Mouse (Mus musculus): ENCODE measurements around the gene G3bp2. TPM values are rescaled to one million over a fixed set of nuclear protein-coding genes. Genes with fewer than 3 reads are reported as not detected.
A peak's percentile ranks its signal among the peaks of the same experiment; 100 is the strongest.

Gene G3bp2
- total and polyA plus RNA-seq, 2 experiments from 2014 or later = 143 to 265 TPM

DNA sequence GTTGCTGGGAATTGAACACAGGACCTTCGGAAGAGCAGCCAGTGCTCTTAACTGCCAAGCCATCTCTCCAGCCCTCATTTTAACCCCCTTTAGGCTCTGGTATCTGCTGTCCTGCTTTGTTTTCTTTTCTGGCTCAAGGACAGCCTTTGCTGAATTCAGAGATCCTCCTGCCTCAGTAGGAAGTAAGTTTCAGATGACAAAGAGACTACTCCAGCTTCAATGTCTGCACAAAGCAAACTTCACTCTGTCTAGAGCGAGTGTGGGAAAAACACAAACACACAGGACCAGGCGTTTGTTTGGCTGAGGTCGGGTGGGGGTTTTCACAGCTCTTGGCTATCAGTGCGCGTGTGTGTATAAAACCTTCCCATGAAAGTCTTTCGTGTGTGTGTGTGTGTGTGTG is 30.0 kb upstream of the G3bp2 start:
- TF ChIP-seq CTCF (IDR thresholded peaks at IDR 0.05; ENCODE audit: low read depth) = no peak
- Histone ChIP-seq H3K4me2 (ENCODE audit: low read depth, low read length) (no peak overlapping the region), H3K27me3 (ENCODE audit: insufficient read depth, low read length) (no peaks in the 10 kb centered on the region), H3K4me3 (ENCODE audit: low read length) (no peak overlapping the region), H3K27ac (no peak overlapping the region), H3K4me1 (ENCODE audit: insufficient read depth, low read length) (no peaks in the 10 kb centered on the region), H3K9me3 (ENCODE audit: low read length) (no peaks in the 10 kb centered on the region), H3K36me3 (ENCODE audit: insufficient read depth, low read length) (no peaks in the 10 kb centered on the region), H3K9ac (replicated peaks; ENCODE audit: low read length) (no peak overlapping the region)
- WGBS = 88% methylated on average over 7 of the region's 7 CpGs
- no peak for ATAC-seq
- DNase-seq (ENCODE audit: low spot score) = no peak

DNA sequence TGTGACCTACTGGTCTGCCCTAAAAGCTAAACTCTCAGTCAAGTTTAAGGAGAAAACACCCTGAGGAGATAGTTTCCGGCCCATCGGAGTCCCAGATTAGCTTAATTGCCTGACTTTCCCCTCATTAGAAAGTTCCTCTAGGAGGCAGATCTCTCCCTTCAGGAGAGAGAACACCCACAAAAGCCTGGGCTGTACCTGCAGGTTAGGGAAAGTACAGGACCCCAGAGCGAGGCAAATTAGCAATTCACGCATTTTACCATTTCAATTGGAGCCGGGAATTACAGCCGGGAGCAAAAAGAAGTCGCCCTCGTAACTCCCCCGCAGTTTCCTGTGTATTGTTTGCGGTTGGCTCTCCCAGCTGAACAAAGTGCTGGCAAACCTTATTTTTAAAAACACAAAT is 29.1 kb upstream of the G3bp2 start:
- ATAC-seq (no peak), DNase-seq (ENCODE audit: low spot score) (no peak)
- TF ChIP-seq CTCF (IDR thresholded peaks at IDR 0.05; ENCODE audit: low read depth) = no peak
- peak overlapping the region; percentile 46 for H3K4me2 ChIP-seq (ENCODE audit: low read depth, low read length)
- H3K4me3 ChIP-seq (ENCODE audit: low read length) = 0 out of 2 replicates have a peak overlapping the region, but pooled peaks have one; percentile 4
- no peaks in the 10 kb centered on the region for H3K36me3 ChIP-seq (ENCODE audit: insufficient read depth, low read length)
- no peaks in the 10 kb centered on the region for H3K27me3 ChIP-seq (ENCODE audit: insufficient read depth, low read length)
- H3K27ac ChIP-seq = no peak overlapping the region
- 4% methylated on average over 10 of the region's 10 CpGs for WGBS
- no peak overlapping the region for H3K9ac ChIP-seq (replicated peaks; ENCODE audit: low read length)
- no peaks in the 10 kb centered on the region for H3K9me3 ChIP-seq (ENCODE audit: low read length)
- H3K4me1 ChIP-seq (ENCODE audit: insufficient read depth, low read length) = no peaks in the 10 kb centered on the region

DNA sequence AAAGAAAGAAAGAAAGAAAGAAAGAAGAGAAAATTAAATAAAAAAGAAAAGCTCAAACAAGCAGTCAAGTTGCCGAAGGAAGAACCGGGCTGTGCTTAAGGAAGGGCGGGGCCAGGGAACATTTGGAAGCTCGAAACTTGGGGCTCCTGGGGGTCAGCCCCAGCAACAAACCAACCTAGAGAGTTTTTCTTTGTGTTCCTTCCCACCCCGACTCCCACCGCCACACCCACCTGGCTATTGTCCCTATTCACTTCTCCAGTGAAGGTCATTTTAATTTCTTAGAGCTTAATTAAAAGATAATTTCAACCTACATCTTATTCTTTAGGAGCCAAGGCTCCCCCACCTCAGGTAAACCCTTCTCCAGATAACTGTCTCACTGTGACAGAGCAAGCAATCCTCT is 28.7 kb upstream of the G3bp2 start:
- Histone ChIP-seq H3K4me1 (ENCODE audit: insufficient read depth, low read length) (no peaks in the 10 kb centered on the region), H3K9me3 (ENCODE audit: low read length) (no peaks in the 10 kb centered on the region), H3K27ac (no peak overlapping the region), H3K4me2 (ENCODE audit: low read depth, low read length) (peak overlapping the region; percentile 46), H3K9ac (replicated peaks; ENCODE audit: low read length) (no peak overlapping the region), H3K4me3 (ENCODE audit: low read length) (no peak overlapping the region), H3K36me3 (ENCODE audit: insufficient read depth, low read length) (no peaks in the 10 kb centered on the region), H3K27me3 (ENCODE audit: insufficient read depth, low read length) (no peaks in the 10 kb centered on the region)
- ATAC-seq (no peak), DNase-seq (ENCODE audit: low spot score) (no peak)
- WGBS = 10% methylated on average over 6 of the region's 6 CpGs
- TF ChIP-seq CTCF (IDR thresholded peaks at IDR 0.05; ENCODE audit: low read depth) = no peak

DNA sequence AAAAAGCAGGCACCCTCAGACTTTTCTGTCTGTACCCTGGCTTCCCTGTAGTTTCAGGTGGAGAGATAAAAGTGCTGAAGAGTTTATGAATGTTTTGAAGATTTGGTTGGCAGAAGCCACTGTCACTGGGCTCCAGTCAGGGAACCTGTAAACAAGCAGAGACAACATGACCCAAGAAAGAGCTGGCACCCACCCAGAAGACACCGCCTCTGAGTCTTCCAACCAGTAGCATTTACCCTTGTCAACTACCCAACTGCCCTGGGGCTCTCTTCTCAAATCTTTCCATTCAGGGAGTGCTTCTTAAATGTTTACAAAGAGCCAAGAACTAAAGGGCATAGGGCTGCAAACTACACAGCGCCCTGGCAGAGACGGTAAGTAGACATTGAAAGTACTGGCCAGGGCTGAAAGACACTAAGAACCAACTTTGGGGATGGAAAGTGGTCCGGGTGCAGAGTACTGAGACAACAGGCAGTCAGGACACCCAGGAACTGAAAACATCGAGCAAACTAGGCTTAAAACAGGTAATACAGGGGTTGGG is 27.4 kb upstream of the G3bp2 start:
- DNase-seq (ENCODE audit: low spot score) (no peak), ATAC-seq (no peak)
- no peak overlapping the region for H3K4me3 ChIP-seq (ENCODE audit: low read length)
- H3K9me3 ChIP-seq (ENCODE audit: low read length) = no peaks in the 10 kb centered on the region
- no peak for TF ChIP-seq CTCF (IDR thresholded peaks at IDR 0.05; ENCODE audit: low read depth)
- WGBS = 86% methylated on average over 5 of the region's 5 CpGs
- no peak overlapping the region for H3K27ac ChIP-seq
- no peaks in the 10 kb centered on the region for H3K27me3 ChIP-seq (ENCODE audit: insufficient read depth, low read length)
- H3K4me1 ChIP-seq (ENCODE audit: insufficient read depth, low read length) = no peaks in the 10 kb centered on the region
- H3K9ac ChIP-seq (replicated peaks; ENCODE audit: low read length) = no peak overlapping the region
- no peaks in the 10 kb centered on the region for H3K36me3 ChIP-seq (ENCODE audit: insufficient read depth, low read length)
- no peak overlapping the region for H3K4me2 ChIP-seq (ENCODE audit: low read depth, low read length)

DNA sequence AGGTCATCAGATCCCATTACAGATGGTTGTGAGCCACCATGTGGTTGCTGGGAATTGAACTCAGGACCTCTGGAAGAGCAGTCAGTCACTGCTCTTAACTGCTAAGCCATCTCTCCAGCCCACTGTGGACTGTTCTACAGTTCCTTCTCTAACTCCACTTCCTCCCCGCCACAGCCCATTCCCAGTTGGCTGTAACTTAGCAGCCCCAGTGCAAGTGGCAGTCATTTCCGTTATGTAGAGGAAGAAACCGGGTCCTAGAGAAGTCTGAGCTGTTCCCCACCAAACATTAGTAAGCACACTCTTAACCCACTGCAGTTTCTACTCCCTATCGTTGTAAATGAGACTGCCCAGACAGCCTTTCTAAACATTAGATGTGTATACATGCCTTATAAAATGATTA is 23.8 kb upstream of the G3bp2 start:
- Histone ChIP-seq H3K27me3 (ENCODE audit: insufficient read depth, low read length) (no peaks in the 10 kb centered on the region), H3K4me1 (ENCODE audit: insufficient read depth, low read length) (no peaks in the 10 kb centered on the region), H3K36me3 (ENCODE audit: insufficient read depth, low read length) (no peaks in the 10 kb centered on the region), H3K4me3 (ENCODE audit: low read length) (no peak overlapping the region), H3K9ac (replicated peaks; ENCODE audit: low read length) (no peak overlapping the region), H3K4me2 (ENCODE audit: low read depth, low read length) (no peak overlapping the region), H3K27ac (no peak overlapping the region), H3K9me3 (ENCODE audit: low read length) (no peaks in the 10 kb centered on the region)
- no peak for TF ChIP-seq CTCF (IDR thresholded peaks at IDR 0.05; ENCODE audit: low read depth)
- no peak for DNase-seq (ENCODE audit: low spot score)
- ATAC-seq = no peak
- 92% methylated on average over 4 of the region's 4 CpGs for WGBS

- ATAC-seq (peak; percentile 43; the same call in 1 of the 2 replicates), DNase-seq (ENCODE audit: low spot score) (peak; percentile 66)
- WGBS = 36% methylated on average over 10 of the region's 10 CpGs
- no peak for TF ChIP-seq CTCF (IDR thresholded peaks at IDR 0.05; ENCODE audit: low read depth)
- no peaks in the 10 kb centered on the region for H3K36me3 ChIP-seq (ENCODE audit: insufficient read depth, low read length)
- H3K4me1 ChIP-seq (ENCODE audit: insufficient read depth, low read length) = no peaks in the 10 kb centered on the region
- no peak overlapping the region for H3K9ac ChIP-seq (replicated peaks; ENCODE audit: low read length)
- no peak overlapping the region for H3K4me3 ChIP-seq (ENCODE audit: low read length)
- no peaks in the 10 kb centered on the region for H3K27me3 ChIP-seq (ENCODE audit: insufficient read depth, low read length)
- H3K27ac ChIP-seq = 0 out of 2 replicates have a peak overlapping the region, but pooled peaks have one; percentile 26
- no peak overlapping the region for H3K4me2 ChIP-seq (ENCODE audit: low read depth, low read length)
- H3K9me3 ChIP-seq (ENCODE audit: low read length) = no peaks in the 10 kb centered on the region
Observed at GRCm38 (mm10) chr5:92106327-92107125, 23.0 kb upstream of the G3bp2 start.

All from hindbrain, postnatal 0 days (tissue).